Mouse (Mus musculus) G1E-ER4 (cell line): ENCODE results near the gene Krtap12-1. TPM values are rescaled to one million over a fixed set of nuclear protein-coding genes. Genes with fewer than 3 reads are reported as not detected.
"Not testable (repeated sequence)": the region's sequence is repeated elsewhere in the genome, so short reads cannot be mapped to it uniquely, and the experiment has no call there.

Experiments
- GATA1 ChIP-seq: IDR thresholded peaks from one replicate; pipeline ENCODE4 v1.8.0; 2012; ENCODE audit warnings: low read length, inconsistent platforms
- polyA plus RNA-seq: library from polyadenylated mRNA; stranded (reverse); fragments of >175 nt; gene quantifications from 2 replicates; pipeline ENCODE4 v1.2.3, GENCODE M21; 2012

The Krtap12-1 gene
- polyA plus RNA-seq: not detected in 2 replicates

- TF ChIP-seq GATA1: not testable (repeated sequence)
Observed at GRCm38 (mm10) chr10:77720299-77720698, at the start of gene Krtap12-1. Krtap12-1 (plus strand) TSS chr10:77720599.

DNA sequence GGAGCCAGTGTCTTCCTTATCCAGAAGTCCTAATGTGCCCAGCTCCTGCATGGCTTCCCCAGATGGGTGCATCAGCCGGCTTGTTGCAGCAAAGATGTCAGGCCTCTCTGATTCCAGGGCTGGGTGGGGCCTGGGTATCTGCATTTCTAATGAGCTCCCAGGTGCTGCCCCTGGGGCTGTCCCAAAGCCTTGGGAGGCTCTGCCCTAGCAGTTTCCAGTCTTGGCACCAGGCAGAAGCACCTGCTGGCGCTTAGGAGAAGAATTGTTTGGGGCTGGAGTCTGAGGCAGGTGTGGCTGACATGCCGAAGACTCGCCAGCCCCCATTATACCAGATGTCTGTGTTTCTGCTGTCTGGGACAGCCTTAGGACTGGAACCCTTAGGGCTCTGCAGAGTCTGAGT lies 49.7 kb upstream of the Krtap12-1 start:
- TF ChIP-seq GATA1: no peak

- peak; percentile 75 for TF ChIP-seq GATA1
Observed at GRCm38 (mm10) chr10:77671519-77671918, 48.9 kb upstream of the Krtap12-1 start.

- TF ChIP-seq GATA1: no peak
Observed at GRCm38 (mm10) chr10:77673765-77674164, 46.6 kb upstream of the Krtap12-1 start.

DNA sequence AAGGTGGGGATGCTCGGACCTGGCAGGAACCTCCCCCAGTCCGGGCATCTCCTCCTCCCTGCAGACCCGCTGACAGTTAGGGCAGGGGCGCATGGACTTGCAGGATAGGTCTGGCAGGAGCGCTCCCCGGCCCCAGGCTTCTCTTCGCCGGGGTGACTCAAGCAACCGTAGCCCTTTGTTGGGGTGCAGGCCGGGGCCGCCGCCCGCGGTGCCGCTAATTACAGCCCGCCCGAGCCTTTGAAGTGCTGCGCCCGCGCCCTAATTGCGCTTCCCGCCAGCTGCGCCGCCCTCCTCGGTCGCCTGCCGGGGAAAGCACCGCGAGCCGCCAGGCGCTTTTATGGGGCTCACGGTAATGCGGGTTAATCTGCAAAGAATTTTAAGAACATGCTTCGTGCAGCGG lies 42.8 kb upstream of the Krtap12-1 start:
- TF ChIP-seq GATA1: no peak

DNA sequence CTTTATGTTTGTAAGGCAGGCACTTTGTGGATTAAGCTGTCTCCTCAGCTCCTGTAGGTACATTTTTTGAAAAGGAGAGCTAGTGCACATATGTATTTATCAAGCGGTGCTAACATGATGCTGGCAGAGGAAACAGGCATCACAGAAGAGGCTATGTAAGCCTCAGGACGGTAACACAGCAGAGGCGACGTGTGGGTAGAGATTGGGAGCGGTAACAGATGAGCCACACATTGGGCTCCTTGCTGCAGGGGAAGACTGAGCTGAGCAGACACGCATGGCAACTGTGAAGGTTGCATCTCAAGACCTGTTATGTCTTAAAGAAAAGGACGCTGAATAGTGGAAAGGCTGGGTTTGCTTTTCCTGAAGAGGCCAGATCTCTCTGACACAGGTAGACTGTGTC lies 37.4 kb upstream of the Krtap12-1 start:
- TF ChIP-seq GATA1: no peak

DNA sequence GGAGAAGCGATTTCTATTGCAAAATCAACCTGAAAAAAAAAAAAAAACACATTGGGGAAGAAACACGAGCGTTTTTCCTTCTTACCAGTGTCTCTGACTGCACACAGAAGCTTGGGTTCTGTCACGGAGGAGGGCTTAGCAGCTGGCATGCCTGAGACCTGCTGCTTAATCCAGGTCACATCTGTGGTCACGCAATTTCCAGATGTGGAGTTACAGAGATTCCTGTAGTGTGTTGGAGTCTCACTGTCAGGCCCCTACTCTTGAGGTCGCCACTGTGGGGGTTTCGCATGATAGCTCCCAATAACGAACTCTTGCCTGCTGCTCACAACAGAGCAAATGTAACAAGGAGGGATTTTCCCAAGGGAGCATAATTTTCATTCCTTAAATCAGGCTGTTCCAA lies 36.2 kb upstream of the Krtap12-1 start:
- no peak for TF ChIP-seq GATA1

GRCm38 (mm10) chr10:77685895-77686664 lies 34.3 kb upstream of the Krtap12-1 start, which contains the start of gene Tspear:
Tspear (plus strand) TSS chr10:77686569.
- no peak for TF ChIP-seq GATA1

DNA sequence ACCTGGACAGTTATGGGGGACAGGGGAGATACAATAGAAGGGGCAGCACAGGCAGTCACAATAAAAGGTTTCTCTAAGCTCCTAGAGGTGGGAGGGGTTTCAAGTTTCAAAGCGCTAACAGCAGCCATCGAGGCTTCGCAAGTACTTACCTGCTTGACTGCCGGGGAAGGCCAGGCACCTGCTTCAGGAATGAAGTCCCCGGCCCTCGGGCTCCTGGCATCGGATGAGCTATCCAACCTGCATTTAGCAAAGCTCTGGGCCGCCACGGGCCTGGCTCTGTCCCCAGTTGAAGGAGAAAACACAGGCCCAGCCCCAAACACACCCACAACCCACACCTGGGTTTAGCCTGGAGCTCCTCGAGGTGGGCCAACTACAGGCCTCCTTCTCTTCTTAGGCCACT lies 33.4 kb upstream of the Krtap12-1 start:
- TF ChIP-seq GATA1: no peak

DNA sequence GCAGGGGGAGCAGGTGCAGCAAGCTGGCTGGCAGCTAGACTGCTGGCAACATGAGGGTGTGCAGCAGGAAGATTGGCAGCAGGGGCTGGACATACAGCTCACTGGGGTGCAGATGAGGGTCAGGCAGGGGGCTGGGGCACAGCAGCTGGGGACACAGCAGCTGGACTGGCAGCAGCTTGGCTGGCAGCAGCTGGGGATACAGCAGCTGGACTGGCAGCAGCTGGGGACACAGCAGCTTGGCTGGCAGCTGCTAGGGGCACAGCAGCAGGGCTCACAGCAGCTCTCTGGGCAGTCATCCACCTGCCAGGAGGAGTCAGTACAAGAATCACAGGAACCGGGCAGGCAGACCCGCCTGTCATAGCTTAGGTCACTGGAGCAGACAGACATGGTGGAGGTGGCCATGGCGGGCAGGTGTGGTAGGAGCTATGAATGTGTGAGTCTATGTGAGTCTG lies 30.0 kb upstream of the Krtap12-1 start, which contains the start of gene Gm19402:
Gene Gm19402 (minus strand): TSS at position 402 of the 452 bp plus-strand sequence.
- TF ChIP-seq GATA1: not testable (repeated sequence)

- TF ChIP-seq GATA1: no peak
Observed at GRCm38 (mm10) chr10:77697133-77697532, 23.3 kb upstream of the Krtap12-1 start, which contains the start of gene Gm9508. Gm9508 (minus strand) TSS chr10:77697233.

DNA sequence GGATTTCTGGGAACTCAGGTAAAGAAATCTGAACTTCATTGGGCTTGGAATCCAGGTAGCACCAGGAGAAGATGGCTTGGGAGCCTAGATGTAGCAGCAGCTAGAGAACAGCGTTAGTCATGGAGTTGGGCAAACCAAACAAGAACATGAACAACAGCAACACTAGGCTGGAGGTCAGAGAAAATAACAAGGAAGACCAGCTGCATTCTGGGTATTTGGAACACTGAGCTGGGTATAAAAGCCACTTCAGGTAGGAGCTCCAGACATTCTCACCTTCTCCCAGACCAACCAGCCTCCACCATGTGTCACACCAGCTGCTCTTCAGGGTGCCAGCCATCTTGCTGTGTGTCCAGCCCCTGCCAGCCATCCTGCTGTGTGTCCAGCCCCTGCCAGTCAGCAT lies 14.1 kb upstream of the Krtap12-1 start, which contains the start of gene Gm10272:
Gene Gm10272 (plus strand): TSS at position 301 of the 400 bp plus-strand sequence.
- no peak for TF ChIP-seq GATA1

DNA sequence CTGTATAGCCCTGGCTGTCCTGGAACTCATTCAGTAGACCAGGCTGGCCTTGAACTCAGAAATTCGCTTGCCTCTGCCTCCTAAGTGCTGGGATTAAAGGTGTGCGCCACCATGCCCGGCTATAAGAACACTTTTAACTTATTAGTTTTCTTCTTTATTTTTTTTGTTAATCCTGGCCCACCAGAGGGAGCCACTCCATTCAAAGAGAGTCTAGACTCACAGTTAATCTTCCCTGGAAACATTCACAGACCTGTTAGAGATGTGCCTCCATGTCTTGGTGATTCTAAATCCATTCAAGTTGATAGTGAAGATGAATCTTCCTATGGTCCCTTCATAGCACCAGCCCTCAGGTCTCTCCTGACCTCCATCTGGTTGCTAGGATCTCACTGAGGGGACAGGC lies 10.6 kb upstream of the Krtap12-1 start:
- TF ChIP-seq GATA1: no peak

DNA sequence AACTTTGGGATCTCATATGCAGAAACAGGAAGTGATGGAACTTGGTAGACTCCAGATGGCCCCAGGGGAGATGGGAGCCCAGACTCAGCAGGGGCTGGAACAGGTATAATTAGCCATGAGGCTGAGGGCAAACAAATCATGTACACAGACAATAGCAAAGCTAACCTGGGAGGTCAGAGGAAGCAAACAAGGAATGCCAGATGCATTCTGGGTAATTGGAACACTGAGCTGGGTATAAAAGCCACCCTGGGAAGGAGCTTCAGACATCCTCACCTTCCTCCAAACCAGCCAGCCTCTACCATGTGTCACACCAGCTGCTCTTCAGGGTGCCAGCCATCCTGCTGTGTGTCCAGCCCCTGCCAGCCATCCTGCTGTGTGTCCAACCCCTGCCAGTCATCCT lies 9.2 kb upstream of the Krtap12-1 start, which contains the start of gene Gm10024:
Gene Gm10024 (plus strand): TSS at position 301 of the 400 bp plus-strand sequence.
- not testable (repeated sequence) for TF ChIP-seq GATA1

- no peak for TF ChIP-seq GATA1
Observed at GRCm38 (mm10) chr10:77713734-77714133, 6.7 kb upstream of the Krtap12-1 start.

DNA sequence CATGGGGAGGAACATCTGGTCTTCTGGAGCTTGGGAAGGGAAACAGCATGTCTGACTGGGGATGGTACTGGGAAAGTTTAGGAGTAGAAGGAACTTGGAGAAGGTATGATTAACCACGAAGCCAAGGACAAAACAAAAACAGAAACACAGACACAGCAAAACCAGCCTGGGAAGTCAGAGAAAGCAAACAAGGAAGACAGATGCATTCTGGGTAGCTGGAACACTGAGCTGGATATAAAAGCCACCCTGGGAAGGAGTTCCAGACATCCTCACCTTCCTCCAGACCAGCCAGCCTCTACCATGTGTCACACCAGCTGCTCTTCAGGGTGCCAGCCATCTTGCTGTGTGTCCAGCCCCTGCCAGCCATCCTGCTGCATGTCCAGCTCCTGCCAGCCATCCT lies 4.9 kb upstream of the Krtap12-1 start, which contains the start of gene Gm10142:
Gene Gm10142 (plus strand): TSS at position 301 of the 400 bp plus-strand sequence.
- no peak for TF ChIP-seq GATA1

GRCm38 (mm10) chr10:77724855-77725254 lies 4.5 kb downstream of the Krtap12-1 start:
- TF ChIP-seq GATA1: no peak

DNA sequence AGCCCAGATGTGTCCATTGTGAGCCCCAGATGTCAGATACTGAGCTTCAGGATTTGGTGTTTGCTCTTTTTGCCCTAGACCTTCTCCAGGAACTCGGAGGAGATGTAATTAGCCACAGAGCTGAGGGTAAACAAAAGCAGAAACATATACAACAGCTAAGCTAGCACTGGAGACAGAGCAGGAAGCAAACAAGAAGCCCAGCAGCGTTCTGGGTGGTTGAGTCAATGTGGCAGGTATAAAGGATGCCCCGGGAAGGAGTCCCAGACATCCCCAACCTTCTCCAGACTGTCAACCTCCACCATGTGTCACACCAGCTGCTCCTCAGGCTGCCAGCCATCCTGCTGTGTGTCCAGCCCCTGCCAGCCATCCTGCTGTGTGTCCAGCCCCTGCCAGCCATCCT lies 5.8 kb downstream of the Krtap12-1 start, which contains the start of gene Gm10100:
Gene Gm10100 (plus strand): TSS at position 301 of the 400 bp plus-strand sequence.
- no peak for TF ChIP-seq GATA1
